Mouse (Mus musculus) forebrain, embryonic 13.5 days (tissue): ENCODE results near the gene R3hdm2. TPM values are rescaled to one million over a fixed set of nuclear protein-coding genes. Genes with fewer than 3 reads are reported as not detected.

Experiments
- ATAC-seq: fragments of 200-750 bp; cut with Nextera tagmentation; 2 replicates; pipeline ENCODE4 v1.8.0; 2017
- H3K27ac ChIP-seq: fragments of 300-500 bp; sonication (generic); 2 replicates; pipeline ENCODE4 v1.5.1; 2015; ENCODE audit warnings: inconsistent platforms, mild to moderate bottlenecking, moderate library complexity
- H3K27me3 ChIP-seq: fragments of 300-500 bp; sonication (generic); 2 replicates; pipeline ENCODE4 v1.6.1; 2015; ENCODE audit warnings: mild to moderate bottlenecking, inconsistent platforms
- H3K36me3 ChIP-seq: fragments of 300-500 bp; sonication (generic); 2 replicates; pipeline ENCODE4 v1.6.1; 2015; ENCODE audit warnings: mild to moderate bottlenecking, inconsistent platforms; ENCODE audit not compliant: poor library complexity, severe bottlenecking
- H3K4me1 ChIP-seq: fragments of 300-500 bp; sonication (generic); 2 replicates; pipeline ENCODE4 v1.6.1; 2015; ENCODE audit warnings: inconsistent platforms
- H3K4me2 ChIP-seq: fragments of 300-500 bp; sonication (generic); 2 replicates; pipeline ENCODE4 v1.6.1; 2015; ENCODE audit warnings: inconsistent platforms, mild to moderate bottlenecking, moderate library complexity
- H3K4me3 ChIP-seq: fragments of 300-500 bp; sonication (generic); 2 replicates; pipeline ENCODE4 v1.5.1; 2015; ENCODE audit warnings: mild to moderate bottlenecking, inconsistent platforms
- H3K9ac ChIP-seq: fragments of 300-500 bp; sonication (generic); 2 replicates; pipeline ENCODE4 v1.6.1; 2015; ENCODE audit warnings: mild to moderate bottlenecking, inconsistent platforms
- H3K9me3 ChIP-seq: fragments of 300-500 bp; sonication (generic); replicated peaks from 2 replicates; pipeline ENCODE4 v1.6.1; 2016; ENCODE audit warnings: inconsistent platforms
- WGBS: fragments of 180-500 bp; shearing (Covaris S2); methylation state at CpG from one replicate; pipeline ENCODE4 v1.1.7; 2015; 5-methylcytosine and 5-hydroxymethylcytosine counted together
- polyA plus RNA-seq: library from polyadenylated mRNA; unstranded; fragments of >200 nt; fragmentation: Nextera tagmentation; extraction: Ambion mirVana; gene quantifications from 2 replicates; pipeline ENCODE4 v1.2.1, GENCODE M21; 2015

Gene R3hdm2
- polyA plus RNA-seq, 1 experiment from 2014 or later, result 39.3 TPM

DNA sequence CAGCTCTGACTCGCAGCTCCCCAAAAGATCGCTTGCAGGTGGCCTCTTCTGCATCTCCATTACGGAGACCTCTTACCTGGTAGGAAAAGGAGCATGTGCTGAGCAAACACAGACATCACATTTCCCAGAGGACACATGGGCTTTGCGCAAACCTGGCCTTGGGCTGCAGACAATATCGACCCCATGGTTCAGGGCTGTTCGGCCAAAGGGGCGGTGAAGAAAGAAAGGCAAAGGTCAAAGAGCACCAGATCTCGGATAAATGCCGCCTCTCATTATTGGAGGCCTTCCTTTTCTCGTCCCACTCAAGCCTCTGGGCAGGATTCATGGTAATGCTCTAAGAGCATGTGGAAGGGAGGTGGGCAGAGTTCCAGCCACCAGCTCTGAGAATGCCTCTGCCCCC lies 24.8 kb upstream of the R3hdm2 start:
- Histone ChIP-seq H3K27me3 (0 out of 2 replicates have a peak, but pooled peaks cover 10% of the 10 kb centered on the region), H3K4me3 (no peak overlapping the region), H3K4me2 (no peak overlapping the region), H3K9me3 (no peaks in the 10 kb centered on the region), H3K27ac (no peak overlapping the region), H3K36me3 (no peaks in the 10 kb centered on the region), H3K9ac (no peak overlapping the region), H3K4me1 (0 out of 2 replicates have a peak, but pooled peaks cover 5% of the 10 kb centered on the region)
- 56% methylated on average over 10 of the region's 10 CpGs for WGBS
- ATAC-seq, result no peak

DNA sequence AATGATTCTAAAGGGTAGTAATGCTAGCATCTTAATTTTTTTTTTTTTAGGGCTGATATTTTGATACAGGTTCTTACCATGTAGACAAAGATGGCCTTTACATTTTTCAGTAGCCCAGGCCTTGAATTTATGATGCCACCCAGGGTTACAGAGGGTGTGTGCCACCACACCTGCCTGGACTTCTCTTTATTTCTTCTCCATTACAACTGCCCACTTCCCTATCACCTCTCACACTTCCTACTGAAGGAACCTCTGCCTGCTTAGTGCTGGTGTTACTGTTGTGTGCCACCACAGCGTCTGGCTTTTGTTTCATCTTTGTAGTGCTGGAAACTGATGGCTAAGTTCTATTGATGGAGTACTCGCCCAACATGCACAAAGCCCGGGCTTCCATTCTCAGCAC lies 19.4 kb upstream of the R3hdm2 start:
- Histone ChIP-seq H3K4me1 (no peaks in the 10 kb centered on the region), H3K27ac (no peak overlapping the region), H3K9me3 (no peaks in the 10 kb centered on the region), H3K4me2 (no peak overlapping the region), H3K27me3 (no peaks in the 10 kb centered on the region), H3K4me3 (no peak overlapping the region), H3K36me3 (no peaks in the 10 kb centered on the region), H3K9ac (no peak overlapping the region)
- 80% methylated on average over 3 of the region's 3 CpGs for WGBS
- ATAC-seq, result no peak

DNA sequence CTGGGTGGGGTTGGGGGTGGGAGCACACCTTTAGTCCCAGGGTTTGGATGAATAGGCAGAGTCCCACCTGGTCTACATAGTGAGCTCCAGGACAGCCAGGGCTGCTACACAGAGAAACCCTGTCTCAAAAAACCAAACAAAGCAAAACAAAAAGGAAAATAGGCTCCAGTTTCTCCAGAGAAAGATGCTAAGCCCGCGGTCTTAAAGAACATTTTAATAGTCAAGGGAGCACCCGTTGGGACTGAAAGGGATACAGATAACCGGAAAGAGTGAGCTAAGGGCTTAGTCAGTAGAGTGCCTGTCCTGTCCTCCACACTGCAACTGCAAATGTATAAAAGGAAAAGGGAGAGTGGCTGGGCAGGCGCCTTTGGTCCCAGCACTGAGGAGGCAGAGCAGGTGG lies 13.0 kb upstream of the R3hdm2 start:
- ATAC-seq, result no peak
- Histone ChIP-seq H3K9me3 (no peaks in the 10 kb centered on the region), H3K36me3 (no peaks in the 10 kb centered on the region), H3K27ac (no peak overlapping the region), H3K4me3 (no peak overlapping the region), H3K4me2 (no peak overlapping the region), H3K9ac (no peak overlapping the region), H3K27me3 (peaks cover 3% of the 10 kb centered on the region; the same call in 1 of the 2 replicates), H3K4me1 (peaks cover 12% of the 10 kb centered on the region)
- WGBS, result 78% methylated on average over 5 of the region's 5 CpGs

DNA sequence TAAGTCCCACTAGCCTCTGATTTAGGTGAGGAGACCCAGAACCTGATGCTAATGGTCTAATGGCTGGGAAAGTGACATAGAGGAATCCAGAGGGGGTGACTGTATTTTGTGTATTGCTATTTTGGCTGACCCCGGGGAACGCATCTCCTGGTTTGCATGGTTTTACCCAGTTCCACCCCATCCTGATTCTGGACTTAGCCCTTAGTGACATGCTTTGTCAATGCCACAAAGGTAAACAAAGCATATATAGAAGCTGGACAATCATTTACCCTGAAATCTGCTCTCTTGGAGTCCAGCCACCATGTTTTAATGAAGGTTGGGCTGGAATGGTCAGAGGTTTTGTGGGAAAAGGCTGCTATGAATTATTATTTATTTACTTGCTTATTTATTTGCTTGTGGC lies 11.9 kb upstream of the R3hdm2 start:
- Histone ChIP-seq H3K4me2 (no peak overlapping the region), H3K9ac (no peak overlapping the region), H3K36me3 (no peaks in the 10 kb centered on the region), H3K27me3 (peaks cover 3% of the 10 kb centered on the region; the same call in 1 of the 2 replicates), H3K9me3 (no peaks in the 10 kb centered on the region), H3K4me1 (peaks cover 12% of the 10 kb centered on the region), H3K27ac (no peak overlapping the region), H3K4me3 (no peak overlapping the region)
- no peak for ATAC-seq
- 53% methylated on average over 2 of the region's 2 CpGs for WGBS

DNA sequence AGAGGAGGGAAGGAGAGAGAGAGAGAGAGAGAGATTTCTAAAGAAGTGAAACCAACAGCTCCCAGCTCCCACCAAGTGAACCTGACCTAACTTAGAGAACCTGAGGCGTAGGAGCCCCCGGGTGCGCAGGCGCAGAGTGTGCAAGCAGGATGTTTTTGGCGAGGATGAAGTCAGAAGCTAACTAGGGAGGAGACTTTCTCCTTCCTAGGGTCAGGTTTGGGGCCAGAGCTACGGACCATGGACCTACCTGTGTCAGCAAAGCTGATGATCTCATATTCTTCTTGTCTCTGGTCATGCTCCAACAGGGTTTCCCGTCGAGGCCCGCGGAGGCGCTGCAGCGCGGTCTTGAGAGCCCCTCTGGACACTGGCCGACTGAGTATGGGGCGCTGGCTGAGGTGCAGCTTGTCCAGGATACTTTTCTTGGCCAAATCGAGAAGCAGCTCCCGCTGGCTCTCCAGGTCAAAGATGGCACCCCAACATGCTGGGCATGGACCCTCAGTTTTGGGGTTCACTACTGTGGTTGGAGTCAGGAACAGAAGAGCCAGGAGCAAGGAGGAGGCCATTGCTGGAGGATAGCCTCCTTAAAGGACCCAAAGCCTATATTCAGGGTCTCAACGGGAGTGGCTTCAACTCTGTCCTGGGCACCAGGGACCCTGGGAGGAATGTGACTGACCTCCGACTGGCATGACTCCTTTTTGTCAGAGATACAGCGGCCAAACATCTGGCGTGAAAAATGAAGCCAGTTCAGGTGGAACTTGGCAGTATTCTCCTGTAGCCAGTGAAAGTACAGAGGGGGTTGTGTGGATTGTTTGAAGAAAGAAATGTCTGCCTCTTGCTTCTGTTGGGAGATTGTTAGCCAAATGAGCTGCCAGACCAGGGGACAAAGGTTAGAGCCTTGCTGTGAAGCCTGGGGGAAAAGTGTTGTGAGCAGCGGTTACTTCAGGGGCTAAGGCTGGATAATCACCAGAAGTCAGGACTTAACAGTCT lies 10.0 kb upstream of the R3hdm2 start, which contains the start of gene Inhbc:
Gene Inhbc, minus strand, starts transcription at position 598 of the 987 bp plus-strand sequence.
- 83% methylated on average over 22 of the region's 22 CpGs for WGBS
- Histone ChIP-seq H3K36me3 (no peaks in the 10 kb centered on the region), H3K27me3 (peaks cover 3% of the 10 kb centered on the region; the same call in 1 of the 2 replicates), H3K4me1 (peaks cover 12% of the 10 kb centered on the region), H3K9ac (no peak within 1 kb of the TSS), H3K4me2 (no peak within 1 kb of the TSS), H3K4me3 (no peak within 1 kb of the TSS), H3K27ac (no peak within 1 kb of the TSS), H3K9me3 (no peaks in the 10 kb centered on the region)
- no peak for ATAC-seq

DNA sequence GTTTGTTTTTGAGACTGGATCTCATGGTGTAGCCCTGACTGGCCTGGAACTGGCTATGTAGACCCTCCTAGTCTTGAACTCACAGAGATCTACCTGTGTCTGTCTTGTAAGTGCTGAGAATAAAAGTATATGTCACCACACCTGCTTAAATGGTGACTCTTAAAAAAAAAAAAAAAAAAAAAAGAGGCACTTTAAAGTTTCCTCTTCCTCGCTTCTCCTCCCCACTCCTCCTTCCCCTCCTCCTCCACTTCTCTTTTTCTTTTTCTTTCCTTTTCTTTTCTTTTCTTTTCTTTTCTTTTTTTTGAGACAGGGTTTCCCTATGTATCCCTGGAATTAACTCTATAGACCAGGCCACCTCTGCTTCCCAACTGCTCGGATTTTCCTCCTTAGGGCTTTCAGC lies 9.1 kb upstream of the R3hdm2 start:
- peaks cover 12% of the 10 kb centered on the region for H3K4me1 ChIP-seq
- H3K27me3 ChIP-seq, result peaks cover 3% of the 10 kb centered on the region; the same call in 1 of the 2 replicates
- no peak overlapping the region for H3K4me3 ChIP-seq
- H3K36me3 ChIP-seq, result no peaks in the 10 kb centered on the region
- ATAC-seq, result no peak
- 57% methylated on average over 2 of the region's 2 CpGs for WGBS
- H3K9me3 ChIP-seq, result no peaks in the 10 kb centered on the region
- H3K27ac ChIP-seq, result no peak overlapping the region
- no peak overlapping the region for H3K9ac ChIP-seq
- no peak overlapping the region for H3K4me2 ChIP-seq

DNA sequence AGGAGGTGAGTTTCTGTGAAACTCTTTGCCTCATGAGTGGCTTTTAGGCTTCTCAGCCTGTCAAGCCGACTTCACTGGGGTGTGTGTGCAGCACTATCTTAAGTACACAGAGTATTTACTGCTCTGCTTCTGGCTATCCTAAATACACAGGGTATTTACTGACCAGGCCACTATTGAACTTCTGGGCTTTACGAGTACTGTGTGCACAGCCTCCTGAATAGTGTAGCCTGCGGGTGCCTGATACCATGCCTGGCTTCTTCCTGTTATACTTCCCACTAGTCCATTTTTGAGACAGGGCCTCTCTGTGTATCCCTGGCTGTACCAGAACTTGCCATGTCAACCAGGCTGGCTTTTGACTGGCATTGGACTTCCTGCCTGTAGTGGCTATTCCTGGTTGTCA lies 2.4 kb upstream of the R3hdm2 start:
- 76% methylated on average over 3 of the region's 3 CpGs for WGBS
- no peaks in the 10 kb centered on the region for H3K27me3 ChIP-seq
- no peaks in the 10 kb centered on the region for H3K36me3 ChIP-seq
- H3K9me3 ChIP-seq, result no peaks in the 10 kb centered on the region
- H3K27ac ChIP-seq, result no peak overlapping the region
- no peak overlapping the region for H3K9ac ChIP-seq
- H3K4me3 ChIP-seq, result no peak overlapping the region
- H3K4me1 ChIP-seq, result peaks cover 12% of the 10 kb centered on the region
- no peak for ATAC-seq
- H3K4me2 ChIP-seq, result no peak overlapping the region

DNA sequence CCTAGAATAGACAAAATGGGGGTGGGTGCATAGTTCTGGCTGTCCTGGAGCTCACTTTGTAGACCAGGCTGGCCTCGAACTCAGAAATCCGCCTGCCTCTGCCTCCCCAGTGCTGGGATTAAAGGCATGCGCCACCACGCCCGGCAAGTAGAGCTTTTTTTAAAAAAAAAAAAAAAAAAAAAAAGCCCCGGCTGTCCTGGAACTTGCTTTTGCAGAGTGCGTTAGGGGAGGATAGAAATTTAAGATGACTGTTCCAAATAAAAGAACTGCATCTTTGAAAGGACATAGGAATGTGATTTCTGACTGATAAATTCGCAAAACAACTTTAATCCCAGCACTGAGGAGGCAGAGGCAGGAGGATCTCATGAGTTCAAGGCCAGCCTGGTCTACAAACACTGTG lies 473 bp upstream of the R3hdm2 start:
- no peaks in the 10 kb centered on the region for H3K36me3 ChIP-seq
- 85% methylated on average over 8 of the region's 8 CpGs for WGBS
- H3K27ac ChIP-seq, result no peak overlapping the region; the same call in 1 of the 2 replicates
- H3K27me3 ChIP-seq, result no peaks in the 10 kb centered on the region
- H3K9me3 ChIP-seq, result no peaks in the 10 kb centered on the region
- no peak for ATAC-seq
- peak overlapping the region; percentile 74 for H3K4me2 ChIP-seq
- H3K9ac ChIP-seq, result no peak overlapping the region; the same call in 1 of the 2 replicates
- H3K4me1 ChIP-seq, result peaks cover 20% of the 10 kb centered on the region
- 0 out of 2 replicates have a peak overlapping the region, but pooled peaks have one; percentile 73 for H3K4me3 ChIP-seq

DNA sequence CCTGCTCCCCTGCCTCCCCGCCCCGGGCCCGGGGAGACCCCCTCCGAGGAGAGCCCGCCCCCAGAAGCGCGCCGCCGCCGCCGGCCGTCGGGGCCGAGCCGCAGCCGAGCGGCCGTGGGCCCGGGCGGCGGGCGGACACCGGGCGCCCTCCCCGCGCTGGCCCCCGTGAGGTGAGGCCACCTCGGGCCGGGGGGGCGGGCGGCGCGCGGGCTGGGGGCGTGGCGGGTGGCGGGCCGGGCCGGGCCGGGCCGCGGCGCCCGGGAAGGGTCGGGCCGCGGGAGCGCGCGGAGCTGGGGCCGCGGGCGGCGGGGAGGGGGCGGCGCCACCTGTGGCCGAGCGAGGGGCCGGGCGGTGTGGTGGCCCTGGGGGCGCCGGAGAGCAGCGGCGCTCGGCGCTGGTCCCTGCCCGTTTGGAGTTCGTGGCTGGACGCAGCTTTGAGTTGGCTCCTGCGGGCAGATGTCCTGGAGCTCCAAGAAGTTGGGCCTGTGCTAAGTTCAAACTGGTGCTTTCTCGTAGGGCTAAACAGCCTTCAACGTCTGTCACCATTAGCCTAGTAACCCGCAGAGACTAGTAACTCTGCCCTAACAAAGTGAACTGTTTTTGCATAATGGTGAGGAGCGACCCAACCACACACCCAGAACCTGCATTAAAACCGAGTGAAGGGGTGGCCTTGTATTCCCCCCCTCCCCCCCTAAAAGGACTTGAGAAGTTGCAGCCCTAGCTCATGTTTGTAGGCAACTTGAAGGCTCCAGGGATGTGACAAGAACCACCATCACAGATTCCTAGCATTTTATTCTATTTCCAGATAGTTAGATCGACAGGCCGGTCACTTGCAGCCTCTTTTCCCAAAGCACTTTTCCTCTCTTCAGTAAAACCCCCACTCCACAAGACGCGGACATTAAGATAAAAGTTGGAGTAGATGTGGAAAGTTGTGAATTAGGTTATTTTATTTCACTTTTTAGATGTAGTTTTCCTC lies 928 bp downstream of the R3hdm2 start:
- peak overlapping the region; percentile 74 for H3K4me2 ChIP-seq
- 1% methylated on average over 39 of the region's 79 CpGs for WGBS
- peak; percentile 59 for ATAC-seq
- no peaks in the 10 kb centered on the region for H3K36me3 ChIP-seq
- H3K27me3 ChIP-seq, result no peaks in the 10 kb centered on the region
- H3K9ac ChIP-seq, result peak overlapping the region; percentile 81
- H3K9me3 ChIP-seq, result no peaks in the 10 kb centered on the region
- H3K4me1 ChIP-seq, result peaks cover 28% of the 10 kb centered on the region
- peak overlapping the region; percentile 73 for H3K4me3 ChIP-seq
- H3K27ac ChIP-seq, result peak overlapping the region; percentile 86

DNA sequence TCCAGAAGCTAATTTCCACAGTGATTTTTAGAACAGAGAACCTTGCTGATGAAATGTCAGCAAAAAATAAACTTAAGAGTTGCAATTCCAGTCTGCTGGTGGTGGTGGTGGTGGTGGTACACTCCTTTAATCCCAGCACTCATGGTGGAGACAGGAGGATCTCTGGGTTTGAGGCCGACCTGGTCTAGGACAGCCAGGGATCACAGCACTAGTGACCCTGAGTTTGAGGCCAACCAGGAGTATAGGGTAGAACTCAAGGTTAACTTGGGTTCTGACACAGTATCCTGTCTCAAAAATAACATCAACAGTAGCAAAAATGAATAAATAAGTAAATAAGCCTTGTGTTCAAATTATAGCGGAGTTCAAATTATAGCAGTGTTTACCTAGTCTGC lies 1.6 kb downstream of the R3hdm2 start:
- Histone ChIP-seq H3K9ac (peak overlapping the region; percentile 81), H3K4me1 (peaks cover 28% of the 10 kb centered on the region), H3K4me3 (peak overlapping the region; percentile 73), H3K27ac (no peak overlapping the region; the same call in 1 of the 2 replicates), H3K27me3 (no peaks in the 10 kb centered on the region), H3K4me2 (peak overlapping the region; percentile 74), H3K9me3 (no peaks in the 10 kb centered on the region), H3K36me3 (no peaks in the 10 kb centered on the region)
- WGBS, result 58% methylated on average over 2 of the region's 2 CpGs
- no peak for ATAC-seq

DNA sequence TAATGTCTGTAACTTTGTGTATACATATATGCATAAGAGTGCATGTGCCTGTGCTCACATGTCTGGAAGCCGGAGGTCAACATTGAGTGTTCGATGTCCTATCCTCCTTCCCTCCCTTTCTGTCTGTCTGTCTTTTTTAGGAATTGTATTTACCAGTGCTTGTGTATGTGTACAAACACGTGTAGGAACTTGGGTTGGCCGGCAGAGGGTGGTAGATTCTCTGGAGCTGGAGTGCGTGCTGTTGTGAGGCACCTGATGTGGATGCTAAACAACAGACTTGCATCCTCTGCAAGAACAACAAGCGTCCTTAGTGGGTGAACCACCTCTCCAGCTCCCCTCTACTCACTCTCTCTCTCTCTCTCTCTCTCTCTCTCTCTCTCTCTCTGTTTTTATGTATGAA lies 11.6 kb downstream of the R3hdm2 start:
- ATAC-seq, result no peak
- H3K27ac ChIP-seq, result no peak overlapping the region
- no peak overlapping the region for H3K9ac ChIP-seq
- no peak overlapping the region for H3K4me3 ChIP-seq
- no peaks in the 10 kb centered on the region for H3K27me3 ChIP-seq
- 81% methylated on average over 6 of the region's 6 CpGs for WGBS
- peaks cover 33% of the 10 kb centered on the region for H3K36me3 ChIP-seq
- H3K4me1 ChIP-seq, result no peaks in the 10 kb centered on the region
- H3K9me3 ChIP-seq, result no peaks in the 10 kb centered on the region
- H3K4me2 ChIP-seq, result no peak overlapping the region
